Mouse (Mus musculus): ENCODE measurements around the gene Nipsnap2.

GRCm38 (mm10) chr5:129759929-129760480 is 35.1 kb downstream of the Nipsnap2 start:
- no peak for TF ChIP-seq CTCF (IDR thresholded peaks at IDR 0.05; ENCODE audit: low read depth)
- TF ChIP-seq EP300 (IDR thresholded peaks at IDR 0.05; ENCODE audit: low read depth): no peak

Measured in heart, postnatal 0 days (tissue).